Mouse (Mus musculus) CD4-positive naive resting alpha-beta T cell, adult 76 days (primary cell): ENCODE data around the gene Ccr8. TPM values are rescaled to one million over a fixed set of nuclear protein-coding genes. Genes with fewer than 3 reads are reported as not detected.

Experiments used
- total RNA-seq: library from RNA; stranded (reverse); gene quantifications from one replicate; pipeline ENCODE4 v1.2.4, GENCODE M21; 2023

Ccr8 gene
- total RNA-seq = 8.9 TPM

GRCm38 (mm10) chr9:120091696-120092238 is at the start of gene Ccr8:
Gene Ccr8 (plus strand): TSS chr9:120092114.

GRCm38 (mm10) chr9:120069779-120070178 is 22.1 kb upstream of the Ccr8 start, which contains the start of gene Cx3cr1:
Gene Cx3cr1 (minus strand): TSS chr9:120069879.

GRCm38 (mm10) chr9:120110211-120111018 is 18.5 kb downstream of the Ccr8 start, which contains the start of gene Slc25a38:
Gene Slc25a38 (plus strand): TSS chr9:120110374.

GRCm38 (mm10) chr9:120127538-120128251 is 35.8 kb downstream of the Ccr8 start, which contains the start of gene Rpsa:
Gene Rpsa (plus strand): TSS chr9:120127689.

Other genes starting within 250 kb of the Ccr8 start
- 68.6 TPM for gene Wdr48, start 197.2 kb upstream of the Ccr8 start, total RNA-seq
- gene Gorasp1, start 154.5 kb upstream of the Ccr8 start, total RNA-seq = 2.7 TPM
- not detected for gene Ttc21a, start 154.5 kb upstream of the Ccr8 start, total RNA-seq
- 271 TPM for gene Csrnp1, start 107.5 kb upstream of the Ccr8 start, total RNA-seq
- gene Xirp1, start 68.5 kb upstream of the Ccr8 start, total RNA-seq = not detected
- 0.67 TPM for gene Cx3cr1, start 22.2 kb upstream of the Ccr8 start, total RNA-seq
- 45.4 TPM for gene Slc25a38, start 18.3 kb downstream of the Ccr8 start, total RNA-seq
- 2,919 TPM for gene Rpsa, start 35.6 kb downstream of the Ccr8 start, total RNA-seq
- gene Mobp, start 57.6 kb downstream of the Ccr8 start, total RNA-seq = not detected
- not detected for gene Myrip, start 209.4 kb downstream of the Ccr8 start, total RNA-seq